Mouse (Mus musculus) lung, embryonic 14.5 days (tissue): Measurements from ENCODE around the gene AI854703. TPM values are rescaled to one million over a fixed set of nuclear protein-coding genes. Genes with fewer than 3 reads are reported as not detected.
A peak's percentile ranks its signal among the peaks of the same experiment; 100 is the strongest.

Experiments used
- ATAC-seq: fragments of 200-750 bp; cut with Nextera tagmentation; 2 replicates; pipeline ENCODE4 v1.8.0; 2017; ENCODE audit warnings: mild to moderate bottlenecking, moderate TSS enrichment, moderate library complexity; ENCODE audit not compliant: insufficient read depth
- DNase-seq: peaks from one replicate; pipeline ENCODE4 v3.0.0-alpha.2; 2015
- H3K27ac ChIP-seq: fragments of 300-500 bp; sonication (generic); 2 replicates; pipeline ENCODE4 v1.5.1; 2014; ENCODE audit warnings: low read depth, mild to moderate bottlenecking, moderate library complexity
- H3K27me3 ChIP-seq: fragments of 300-500 bp; sonication (generic); 2 replicates; pipeline ENCODE4 v1.6.1; 2014; ENCODE audit warnings: low read length, control low read depth; ENCODE audit not compliant: insufficient read depth
- H3K36me3 ChIP-seq: fragments of 300-500 bp; sonication (generic); 2 replicates; pipeline ENCODE4 v1.6.1; 2014; ENCODE audit warnings: control low read depth; ENCODE audit not compliant: insufficient read depth
- H3K4me1 ChIP-seq: fragments of 300-500 bp; sonication (generic); 2 replicates; pipeline ENCODE4 v1.6.1; 2014; ENCODE audit warnings: antibody characterized with exemption, control low read depth; ENCODE audit not compliant: insufficient read depth
- H3K4me2 ChIP-seq: fragments of 300-500 bp; sonication (generic); 2 replicates; pipeline ENCODE4 v1.6.1; 2014; ENCODE audit warnings: mild to moderate bottlenecking
- H3K4me3 ChIP-seq: fragments of 300-500 bp; sonication (generic); 2 replicates; pipeline ENCODE4 v1.5.1; 2014; ENCODE audit warnings: low read depth, low read length
- H3K9ac ChIP-seq: fragments of 300-500 bp; sonication (generic); 2 replicates; pipeline ENCODE4 v1.6.1; 2014
- H3K9me3 ChIP-seq: fragments of 300-500 bp; sonication (generic); 2 replicates; pipeline ENCODE4 v1.6.1; 2016; ENCODE audit warnings: low read depth, low read length, control low read depth
- CTCF ChIP-seq: IDR thresholded peaks from 2 replicates; pipeline ENCODE4 v1.5.1; 2016; ENCODE audit warnings: antibody characterized with exemption, low read depth
- WGBS: fragments of 180-500 bp; shearing (Covaris S2); extraction: QIAGEN DNeasy Blood & Tissue Kit; methylation state at CpG from one replicate; pipeline ENCODE4 v1.1.7; 2014; 5-methylcytosine and 5-hydroxymethylcytosine counted together
- polyA plus RNA-seq: library from polyadenylated mRNA; unstranded; fragments of >200 nt; fragmentation: Nextera tagmentation; extraction: Ambion mirVana; gene quantifications from 2 replicates; pipeline ENCODE4 v1.2.1, GENCODE M21; 2014

The AI854703 gene
- polyA plus RNA-seq, 1 experiment from 2014 or later: 0.34 TPM

GRCm38 (mm10) chr6:48591871-48592270 lies 34.7 kb upstream of the AI854703 start:
- DNase-seq (no peak), ATAC-seq (no peak)
- no peak overlapping the region for H3K4me2 ChIP-seq
- H3K9ac ChIP-seq: no peak overlapping the region
- H3K36me3 ChIP-seq: peaks cover 17% of the 10 kb centered on the region
- 87% methylated on average over 6 of the region's 6 CpGs for WGBS
- TF ChIP-seq CTCF: no peak
- no peaks in the 10 kb centered on the region for H3K27me3 ChIP-seq
- H3K27ac ChIP-seq: no peak overlapping the region
- peaks cover 10% of the 10 kb centered on the region; the same call in 1 of the 2 replicates for H3K4me1 ChIP-seq
- no peak overlapping the region for H3K4me3 ChIP-seq
- peaks cover 10% of the 10 kb centered on the region for H3K9me3 ChIP-seq

- peak within 1 kb of the TSS; percentile 85 for H3K27ac ChIP-seq
- ATAC-seq (peak; percentile 90), DNase-seq (peak; percentile 91)
- TF ChIP-seq CTCF: peak; percentile 55
- peaks cover 24% of the 10 kb centered on the region for H3K9me3 ChIP-seq
- H3K4me2 ChIP-seq: peak within 1 kb of the TSS; percentile 76
- 5% methylated on average over 45 of the region's 45 CpGs for WGBS
- H3K36me3 ChIP-seq: peaks cover 33% of the 10 kb centered on the region
- peak within 1 kb of the TSS; percentile 83 for H3K4me3 ChIP-seq
- H3K27me3 ChIP-seq: no peaks in the 10 kb centered on the region
- H3K9ac ChIP-seq: peak within 1 kb of the TSS; percentile 84
- peaks cover 10% of the 10 kb centered on the region; the same call in 1 of the 2 replicates for H3K4me1 ChIP-seq
Observed at GRCm38 (mm10) chr6:48593158-48594042, 33.2 kb upstream of the AI854703 start, which contains the start of the genes Repin1 and Gm44965. Repin1 (plus strand) TSS chr6:48593883. Gm44965 (plus strand) TSS chr6:48593941.

- peak overlapping the region; percentile 84 for H3K9ac ChIP-seq
- DNase-seq: peak; percentile 70
- peaks cover 10% of the 10 kb centered on the region; the same call in 1 of the 2 replicates for H3K4me1 ChIP-seq
Observed at GRCm38 (mm10) chr6:48594043-48594738, 32.4 kb upstream of the AI854703 start.

GRCm38 (mm10) chr6:48595278-48595677 lies 31.3 kb upstream of the AI854703 start:
- H3K27ac ChIP-seq: no peak overlapping the region
- no peak overlapping the region for H3K9ac ChIP-seq

More at GRCm38 (mm10) chr6:48594043-48594738, 32.4 kb upstream of the AI854703 start:
- no peak for TF ChIP-seq CTCF
- H3K4me3 ChIP-seq: peak overlapping the region; percentile 83
- 2% methylated on average over 41 of the region's 41 CpGs for WGBS
- peaks cover 24% of the 10 kb centered on the region for H3K9me3 ChIP-seq
- ATAC-seq: peak; percentile 53
- H3K4me2 ChIP-seq: peak overlapping the region; percentile 76
- peak overlapping the region; percentile 85 for H3K27ac ChIP-seq
- no peaks in the 10 kb centered on the region for H3K27me3 ChIP-seq
- H3K36me3 ChIP-seq: peaks cover 40% of the 10 kb centered on the region

GRCm38 (mm10) chr6:48596545-48597232 lies 29.9 kb upstream of the AI854703 start:
- no peak for ATAC-seq
- Histone ChIP-seq H3K4me3 (no peak overlapping the region), H3K36me3 (peaks cover 51% of the 10 kb centered on the region), H3K4me2 (no peak overlapping the region), H3K9me3 (peaks cover 24% of the 10 kb centered on the region), H3K27ac (no peak overlapping the region), H3K9ac (no peak overlapping the region), H3K4me1 (peaks cover 10% of the 10 kb centered on the region; the same call in 1 of the 2 replicates), H3K27me3 (no peaks in the 10 kb centered on the region)
- DNase-seq: no peak
- WGBS: 94% methylated on average over 45 of the region's 45 CpGs
- TF ChIP-seq CTCF: no peak

More at GRCm38 (mm10) chr6:48595278-48595677, 31.3 kb upstream of the AI854703 start:
- Histone ChIP-seq H3K27me3 (no peaks in the 10 kb centered on the region), H3K36me3 (peaks cover 51% of the 10 kb centered on the region), H3K9me3 (peaks cover 24% of the 10 kb centered on the region), H3K4me3 (peak overlapping the region; percentile 83; the same call in 1 of the 2 replicates), H3K4me2 (peak overlapping the region; percentile 76), H3K4me1 (peaks cover 10% of the 10 kb centered on the region; the same call in 1 of the 2 replicates)
- 46% methylated on average over 1 of the region's 1 CpGs for WGBS
- DNase-seq (no peak), ATAC-seq (no peak)
- TF ChIP-seq CTCF: no peak

GRCm38 (mm10) chr6:48597233-48597625 lies 29.3 kb upstream of the AI854703 start:
- Histone ChIP-seq H3K9ac (no peak overlapping the region), H3K4me3 (no peak overlapping the region), H3K27me3 (no peaks in the 10 kb centered on the region), H3K9me3 (peaks cover 24% of the 10 kb centered on the region), H3K4me2 (no peak overlapping the region), H3K4me1 (peaks cover 10% of the 10 kb centered on the region; the same call in 1 of the 2 replicates), H3K27ac (no peak overlapping the region), H3K36me3 (peaks cover 51% of the 10 kb centered on the region)
- DNase-seq: no peak
- no peak for ATAC-seq
- WGBS: 94% methylated on average over 27 of the region's 27 CpGs
- TF ChIP-seq CTCF: no peak
